Mouse (Mus musculus): ENCODE measurements around the gene Zfp644.
A peak's percentile ranks its signal among the peaks of the same experiment; 100 is the strongest.
"Not testable (repeated sequence)": the region's sequence is repeated elsewhere in the genome, so short reads cannot be mapped to it uniquely, and the experiment has no call there.

The Zfp644 gene

DNA sequence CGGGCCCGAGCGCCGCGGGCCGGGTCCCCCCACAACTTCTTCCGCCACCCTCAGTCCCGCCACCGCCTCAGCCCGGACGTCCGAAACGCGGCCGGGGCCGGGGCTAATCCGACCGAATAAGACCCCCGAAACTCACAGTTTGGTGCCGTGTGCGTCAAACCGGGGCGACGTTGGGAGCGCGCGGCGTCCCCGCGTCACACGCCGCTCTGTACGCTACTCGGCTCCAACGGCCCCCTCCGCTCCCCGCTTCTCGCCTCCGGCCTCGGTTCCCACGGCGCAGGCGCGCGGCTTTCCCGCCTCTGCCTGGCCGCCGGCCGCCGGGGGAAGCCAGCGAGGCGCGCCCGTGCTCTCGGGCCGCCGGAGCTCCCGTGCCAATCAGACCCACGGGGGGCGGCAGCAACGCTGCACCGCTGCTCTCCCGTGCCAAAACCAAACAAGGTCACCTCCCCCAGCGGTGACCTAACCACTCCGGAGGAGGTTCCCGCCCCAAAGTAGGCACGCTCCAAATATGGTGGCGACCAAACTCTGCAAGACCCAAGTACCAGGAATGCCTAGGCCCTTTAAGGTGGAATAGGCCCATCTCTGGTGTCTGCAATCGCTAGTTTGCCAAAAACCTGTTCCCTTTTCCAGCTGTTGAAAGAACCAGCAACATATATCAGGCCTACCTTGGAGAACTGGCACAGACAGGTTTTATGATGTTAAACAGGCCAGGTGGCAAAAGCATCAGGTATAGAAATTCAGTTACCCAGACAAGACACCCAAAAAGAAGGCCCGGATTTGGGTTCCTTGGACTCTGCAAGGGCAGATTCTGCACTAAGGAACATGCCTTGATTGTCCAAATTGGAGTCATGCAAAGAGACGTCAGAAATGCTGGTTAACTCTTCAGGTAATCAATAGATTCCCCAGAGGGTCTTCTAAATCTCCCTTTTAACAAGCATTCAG lies at the start of gene Zfp644:
TSS of gene Zfp644 (minus strand) at position 892 of the 942 bp plus-strand sequence.
- DNase-seq = peak; percentile 89

DNA sequence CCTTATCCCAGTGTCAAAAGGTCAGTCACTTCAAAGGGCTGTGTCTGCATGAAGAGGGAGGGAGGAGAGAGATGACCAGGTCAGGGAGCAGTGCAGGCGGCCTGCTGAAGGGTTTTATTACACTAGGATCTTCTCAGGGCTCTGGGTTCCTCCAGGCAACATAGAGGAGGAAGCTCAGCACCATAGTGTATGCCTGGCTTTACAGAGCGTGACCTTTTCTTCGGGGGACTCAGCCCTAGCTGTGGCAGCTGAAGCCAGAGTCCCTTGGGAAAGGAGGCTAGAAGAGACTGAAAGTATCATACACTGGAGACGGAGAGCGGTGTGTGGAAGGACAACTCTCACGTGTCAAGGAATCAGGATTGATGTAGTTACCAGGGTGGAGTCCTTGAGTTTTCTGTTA lies 42.6 kb upstream of the Zfp644 start:
- DNase-seq = no peak

DNA sequence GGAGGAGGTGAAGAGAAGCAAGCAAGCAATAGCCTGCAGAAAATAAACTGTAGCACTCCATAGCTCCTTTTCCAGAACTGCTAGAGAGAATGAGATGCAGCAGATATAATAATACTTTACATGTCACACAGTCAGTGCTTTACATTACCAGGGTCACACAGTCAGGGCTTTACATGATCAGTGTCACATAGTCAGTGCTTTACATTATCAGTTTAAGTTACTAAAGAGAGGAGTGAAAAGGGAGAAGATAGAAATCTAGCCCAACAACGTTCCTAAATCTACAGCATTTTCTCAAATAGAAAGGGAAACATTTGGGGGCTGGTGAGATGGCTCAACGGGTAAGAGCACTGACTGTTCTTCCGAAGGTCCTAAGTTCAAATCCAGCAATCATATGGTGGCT lies 26.4 kb upstream of the Zfp644 start:
- no peak for DNase-seq

DNA sequence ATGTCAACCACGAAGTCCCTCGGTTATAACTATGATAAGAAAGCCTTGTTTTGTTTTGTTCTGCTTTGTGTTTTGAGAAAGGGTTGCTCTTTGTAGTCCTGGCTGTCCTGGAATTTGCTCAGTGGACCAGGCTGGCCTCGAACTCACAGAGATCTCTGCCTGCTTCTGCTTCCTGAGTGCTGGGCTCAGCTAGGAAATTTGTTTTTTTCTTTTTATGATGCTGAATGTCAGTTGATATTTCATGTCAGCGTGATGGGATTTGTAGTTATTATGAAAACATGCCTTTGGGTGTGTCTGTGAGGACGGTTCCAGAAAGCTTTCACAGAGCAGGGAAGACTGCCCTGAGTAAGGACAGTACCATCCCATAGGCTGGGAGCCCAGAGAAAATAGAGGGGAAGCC lies 25.7 kb upstream of the Zfp644 start:
- no peak for DNase-seq

DNA sequence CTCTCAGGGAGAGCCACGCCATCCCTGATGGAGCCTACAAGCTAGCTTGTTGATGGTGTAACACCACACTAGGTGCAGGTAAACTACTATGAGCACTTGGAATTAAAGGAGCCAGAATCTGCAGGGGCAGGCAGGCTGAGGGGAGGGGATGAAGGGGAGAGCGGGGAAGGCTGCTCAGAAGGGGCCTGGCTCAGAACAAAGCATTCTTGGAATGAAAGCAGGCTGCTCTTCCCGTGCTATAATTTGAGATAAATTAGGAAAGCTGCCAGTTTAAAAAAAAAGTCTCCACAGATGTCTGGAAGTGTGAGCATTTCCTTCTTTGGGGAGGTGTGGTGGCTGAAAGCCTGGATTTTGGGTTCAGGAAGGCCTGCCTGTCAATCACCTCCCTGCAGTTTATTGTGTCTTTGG lies 14.8 kb upstream of the Zfp644 start:
- no peak for DNase-seq

DNA sequence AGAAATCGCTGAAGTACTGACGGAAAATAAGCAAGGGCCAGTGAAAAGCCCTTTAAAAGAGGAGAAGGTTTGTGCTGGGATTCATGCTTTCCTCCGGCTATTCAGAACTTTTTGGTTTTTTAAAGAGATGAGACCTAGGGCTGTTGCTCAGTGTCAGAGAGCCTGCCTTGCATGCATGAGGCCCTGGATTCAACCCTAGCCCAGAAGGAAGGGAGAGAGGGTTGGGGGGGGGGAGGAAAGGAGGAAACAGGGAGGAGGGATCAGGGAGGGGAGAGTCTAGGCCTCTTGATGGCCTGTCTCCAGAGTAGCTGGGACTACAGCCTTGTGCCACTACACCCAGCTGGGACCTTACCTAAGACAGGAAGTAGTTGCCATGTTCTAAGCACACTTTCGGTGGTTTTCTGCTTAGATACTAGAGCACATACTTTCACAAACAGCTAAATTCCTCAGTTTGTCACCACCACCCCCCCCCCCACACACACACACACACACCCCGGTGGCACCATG lies 14.2 kb upstream of the Zfp644 start:
- no peak for DNase-seq

DNA sequence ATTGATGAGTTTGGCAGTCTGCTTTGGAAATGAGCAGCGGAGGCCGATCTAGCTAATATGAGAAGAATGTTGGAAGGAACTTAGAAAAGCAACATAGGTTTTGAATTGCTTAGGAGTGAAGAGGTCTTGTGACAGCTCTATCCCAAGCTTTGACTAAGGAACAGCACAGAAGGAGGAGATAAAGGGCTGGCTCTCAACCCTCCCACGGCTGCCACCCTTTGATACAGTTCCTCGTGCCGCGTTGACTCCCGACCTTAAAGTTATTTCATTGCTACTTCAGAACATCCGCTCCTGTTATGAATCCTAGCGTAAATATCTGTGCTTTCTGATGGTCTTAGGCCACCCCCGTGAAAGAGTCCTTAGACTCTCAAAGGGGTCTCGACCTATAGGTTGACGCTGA lies 13.5 kb upstream of the Zfp644 start:
- DNase-seq = no peak

DNA sequence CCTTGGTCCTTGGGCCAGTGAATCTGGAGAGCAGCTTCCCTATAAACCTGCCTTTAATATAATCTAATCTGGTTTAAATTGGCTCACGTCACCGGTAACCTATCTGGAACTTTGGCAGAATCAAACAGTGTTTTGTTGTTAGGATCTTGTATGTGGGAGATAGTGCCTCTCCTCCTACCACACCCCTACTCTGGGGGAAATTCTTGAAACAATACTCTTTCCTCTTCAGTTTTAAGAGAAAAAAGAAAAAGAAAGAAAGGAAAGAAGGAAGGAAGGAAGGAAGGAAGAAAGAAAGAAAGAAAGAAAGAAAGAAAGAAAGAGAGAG lies 13.0 kb upstream of the Zfp644 start:
- no peak for DNase-seq

DNA sequence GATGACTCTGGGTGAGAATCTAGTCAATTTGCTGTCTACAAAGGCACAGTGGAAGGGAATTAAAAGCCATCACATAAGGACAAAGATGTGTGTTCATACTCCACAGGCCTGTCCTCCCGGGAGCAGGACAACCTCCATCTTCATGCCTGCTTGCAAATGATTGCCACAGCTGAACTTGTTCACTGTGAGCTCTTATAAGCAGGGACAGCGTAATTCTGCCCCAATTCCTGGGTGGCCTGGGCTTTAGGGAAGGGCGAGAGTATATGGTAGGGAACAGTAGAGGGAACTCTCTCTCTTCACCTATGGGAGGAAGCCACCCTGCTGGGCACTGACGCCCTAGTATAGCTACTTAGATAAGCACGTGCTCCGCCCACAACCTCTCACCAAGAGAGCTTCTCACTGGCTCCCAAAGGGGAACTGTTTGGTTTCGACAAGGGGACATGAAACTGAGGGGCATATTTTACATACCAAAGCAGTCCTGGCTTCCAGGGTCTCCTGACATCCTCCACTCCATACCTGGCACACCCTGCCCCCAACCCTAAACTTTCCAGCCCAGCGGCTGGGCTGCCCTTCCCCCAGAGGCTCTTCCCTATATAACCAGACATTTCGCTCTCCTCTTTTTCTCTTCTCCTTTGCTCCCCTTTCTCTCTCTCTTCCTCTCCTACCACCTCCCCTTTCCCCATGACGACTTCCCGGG lies 12.4 kb upstream of the Zfp644 start:
- DNase-seq = no peak

DNA sequence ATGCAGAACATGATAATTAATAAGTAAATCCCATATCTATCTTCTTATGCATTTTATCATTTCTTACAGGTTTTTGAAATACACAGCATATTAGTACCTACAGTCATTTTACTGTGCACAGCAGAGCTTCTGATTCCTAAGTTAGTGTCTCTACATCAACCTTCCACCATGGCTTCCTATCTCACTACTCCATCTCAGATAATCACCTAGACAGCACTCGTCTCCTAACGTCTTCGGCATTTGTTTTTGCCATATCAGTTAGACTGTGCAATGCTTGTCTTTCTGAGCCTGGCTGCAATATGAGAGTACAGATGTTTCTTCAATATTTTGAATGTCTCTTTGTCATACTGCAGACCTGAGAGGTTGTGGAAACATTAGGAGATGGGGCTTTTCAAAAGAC lies 9.3 kb upstream of the Zfp644 start:
- no peak for DNase-seq

DNA sequence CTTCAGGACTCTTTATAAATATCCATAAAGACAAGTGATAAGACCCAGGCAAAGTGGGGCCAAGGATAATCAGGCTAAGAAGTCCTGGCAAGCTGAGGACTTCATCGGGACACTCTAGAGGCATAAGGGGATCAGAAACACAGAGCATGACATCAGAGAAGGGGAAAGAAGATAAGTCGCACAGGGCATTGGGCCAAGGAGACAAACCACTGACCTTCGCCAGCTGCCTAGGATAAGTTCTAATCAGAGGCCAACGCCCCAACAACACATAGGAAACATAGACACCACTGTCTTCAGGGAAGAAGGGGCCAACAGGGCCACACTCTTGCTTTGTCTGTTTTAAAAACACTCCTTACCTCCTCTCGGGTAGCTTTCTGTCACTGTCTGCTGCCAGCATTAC lies 8.1 kb upstream of the Zfp644 start:
- DNase-seq = no peak

DNA sequence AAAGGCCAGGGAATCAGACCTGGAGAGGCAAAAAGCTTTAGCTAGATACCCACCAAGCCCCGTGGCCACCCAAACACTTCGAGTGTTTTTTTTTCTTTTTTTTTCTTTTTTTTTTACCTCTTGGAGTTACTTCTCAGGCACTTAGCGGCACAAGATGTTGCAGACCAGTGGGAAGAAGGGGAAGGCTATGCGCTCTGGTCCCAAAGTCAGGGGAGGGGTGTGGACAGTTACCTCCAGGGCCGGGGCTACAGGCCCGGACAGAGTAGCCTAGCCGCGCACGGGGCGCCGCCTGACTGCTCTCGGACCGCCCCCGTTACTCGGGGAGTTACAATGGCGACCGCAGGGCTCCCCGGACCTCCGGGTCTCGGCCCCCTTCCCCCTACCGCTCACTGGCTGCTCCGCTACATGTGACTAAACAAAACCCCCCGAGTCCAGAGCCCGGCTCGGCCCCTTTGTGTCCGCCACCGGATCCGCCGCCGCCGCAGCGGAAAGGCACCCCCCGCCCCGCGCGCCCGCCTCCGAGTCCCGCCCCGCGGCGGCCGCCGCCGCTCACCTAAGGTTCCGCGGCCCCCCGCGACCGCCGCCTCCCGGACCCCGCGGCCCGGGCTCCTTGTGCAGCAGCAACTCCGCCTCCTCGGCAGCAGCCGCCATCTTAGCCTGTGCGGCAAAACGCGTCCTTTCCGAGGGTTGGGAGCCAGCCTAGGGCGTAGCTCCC lies 1.2 kb downstream of the Zfp644 start:
- DNase-seq = peak; percentile 80

DNA sequence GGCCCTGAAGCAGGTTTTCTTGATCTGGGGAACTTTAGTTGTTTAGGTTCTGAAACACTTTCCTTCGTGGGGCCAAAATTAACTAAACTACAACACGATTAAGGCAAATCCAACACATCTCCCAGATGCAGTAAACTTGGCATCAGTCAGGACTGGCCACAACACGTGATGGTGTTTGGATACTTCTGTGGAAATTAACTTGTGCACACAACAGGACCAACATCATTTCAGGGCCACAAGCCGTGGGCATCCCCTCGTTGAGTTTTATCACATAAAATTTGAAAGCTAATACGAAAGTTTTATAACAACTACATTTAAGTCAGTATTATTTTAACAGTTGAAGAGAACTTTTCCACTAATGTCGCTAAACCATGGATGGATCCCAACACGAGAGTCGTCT lies 1.9 kb downstream of the Zfp644 start:
- DNase-seq = no peak

DNA sequence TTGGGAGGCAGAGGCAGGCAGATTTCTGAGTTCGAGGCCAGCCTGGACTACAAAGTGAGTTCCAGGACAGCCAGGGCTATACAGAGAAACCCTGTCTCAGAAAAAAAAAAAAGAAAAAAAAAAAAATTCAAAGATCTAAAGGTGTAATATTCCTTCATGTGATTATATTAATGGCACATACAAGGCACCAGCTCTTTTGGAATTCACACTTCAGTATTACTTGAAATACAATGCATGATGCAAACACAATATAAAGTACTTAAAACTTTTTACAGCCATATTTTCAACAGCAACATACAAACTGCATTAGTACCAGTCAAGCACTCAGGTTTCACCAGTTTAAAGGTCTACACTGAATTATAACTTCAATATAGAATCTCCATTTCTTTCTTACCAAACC lies 2.4 kb downstream of the Zfp644 start:
- no peak for DNase-seq

DNA sequence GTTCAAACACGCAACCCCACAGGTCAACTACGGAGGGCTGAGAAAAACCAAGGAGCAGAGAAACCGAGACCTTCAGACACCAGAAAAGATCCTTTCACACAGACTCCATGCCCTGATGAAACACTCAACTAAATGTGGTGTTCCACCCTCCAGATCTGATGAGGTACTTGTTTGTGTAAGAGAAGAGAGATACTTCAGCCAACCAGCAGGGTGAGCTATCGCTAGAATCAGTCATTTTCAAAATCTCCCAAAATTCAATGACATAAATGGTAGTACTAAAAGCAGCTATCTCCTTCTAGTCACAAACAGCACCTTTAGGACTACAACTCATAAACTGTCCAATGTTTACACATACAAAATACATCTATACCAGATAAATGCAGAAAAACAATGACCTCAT lies 4.1 kb downstream of the Zfp644 start:
- DNase-seq = peak; percentile 50

DNA sequence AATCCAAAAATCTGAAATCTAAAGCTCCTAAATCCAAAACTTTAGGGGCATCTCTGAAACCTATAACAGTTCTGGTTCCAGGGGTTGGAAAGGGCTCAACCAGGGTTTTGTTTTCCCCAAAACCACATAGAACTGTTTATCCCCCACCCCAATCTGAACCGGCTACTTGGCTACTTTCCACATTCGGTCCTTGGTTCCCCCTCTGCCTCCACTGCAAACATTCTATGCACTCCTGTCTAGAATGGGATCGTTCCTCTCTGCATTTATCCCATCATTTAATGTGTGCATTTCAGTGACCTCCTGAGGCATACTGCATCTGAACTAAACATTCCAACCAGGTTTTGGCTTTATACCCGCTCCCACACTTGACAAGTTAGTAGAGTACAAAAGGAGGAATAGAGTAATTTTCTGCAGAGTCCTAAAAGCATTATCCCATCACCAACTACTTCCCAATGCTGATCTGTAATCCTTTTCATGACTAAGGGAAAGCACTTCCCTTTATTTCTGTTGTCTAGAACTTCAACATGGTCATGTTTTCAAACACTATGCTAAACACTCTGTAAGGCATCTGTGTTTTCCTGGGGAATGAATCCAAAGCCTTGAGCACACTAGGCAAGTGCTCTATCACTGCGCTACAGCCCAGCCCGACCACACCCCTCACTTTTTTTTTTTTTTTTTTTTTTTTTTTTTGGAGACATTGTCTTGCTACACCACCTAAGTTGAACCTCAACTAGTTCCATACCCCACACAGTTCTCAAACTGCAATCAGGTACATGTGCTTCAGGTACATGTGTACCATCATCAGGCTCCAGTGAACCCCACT lies 16.2 kb downstream of the Zfp644 start:
- no peak for DNase-seq

DNA sequence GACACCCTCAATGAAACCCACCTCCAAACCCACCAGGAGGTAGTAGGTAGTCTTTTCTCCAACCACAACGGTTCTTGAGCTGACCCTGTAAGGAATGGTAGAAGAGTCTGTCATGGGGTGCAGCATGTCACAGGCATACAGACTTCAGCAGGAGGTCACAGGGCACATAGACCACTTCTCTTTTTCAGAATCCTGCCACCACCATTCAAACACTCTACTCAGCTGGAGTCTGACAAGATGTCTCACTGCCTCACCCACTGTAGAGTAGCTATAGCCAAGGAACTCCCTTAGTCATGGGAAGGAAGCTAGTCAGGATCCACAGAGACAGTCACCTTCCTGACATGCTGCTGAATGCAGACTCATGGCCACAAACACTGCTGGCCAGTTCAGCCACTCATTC lies 17.4 kb downstream of the Zfp644 start:
- DNase-seq = no peak

DNA sequence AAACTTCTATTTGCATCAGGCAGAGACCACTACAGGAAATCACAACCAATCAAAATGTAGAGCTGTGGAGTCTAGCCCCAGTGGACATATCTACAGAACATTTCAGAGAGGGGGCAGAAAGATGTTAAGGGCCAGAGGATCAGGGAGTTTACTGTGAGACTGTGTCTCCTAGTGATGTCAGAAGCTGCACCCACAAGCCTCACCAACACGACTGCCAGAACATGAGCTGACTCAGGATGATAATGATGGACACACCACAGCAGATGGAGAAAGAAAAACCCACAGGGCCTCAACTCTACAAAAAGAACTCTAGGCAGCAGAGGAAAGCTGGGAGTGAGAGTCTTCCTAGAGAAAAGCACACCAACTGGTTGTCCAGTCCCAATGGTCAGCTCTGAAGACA lies 18.3 kb downstream of the Zfp644 start:
- not testable (repeated sequence) for DNase-seq

DNA sequence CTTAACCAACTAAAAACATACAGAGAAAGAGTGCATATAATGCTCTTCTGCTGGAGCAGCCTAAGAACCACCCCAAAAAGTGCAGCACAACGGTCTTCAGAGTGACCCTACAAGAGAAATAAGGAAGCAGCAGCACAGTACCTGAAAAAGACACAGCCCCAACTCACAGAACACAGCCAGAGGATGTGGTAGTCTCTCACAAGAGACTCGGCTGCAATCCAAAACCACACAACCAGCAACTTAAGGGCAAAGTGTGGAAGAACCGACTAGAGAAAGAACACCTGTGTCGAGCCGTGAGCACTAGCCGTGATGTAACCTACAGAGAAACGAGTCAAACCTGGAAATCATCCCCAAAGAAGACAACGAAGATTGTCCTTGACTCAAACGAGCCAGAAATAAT lies 20.3 kb downstream of the Zfp644 start:
- DNase-seq = peak; percentile 71

DNA sequence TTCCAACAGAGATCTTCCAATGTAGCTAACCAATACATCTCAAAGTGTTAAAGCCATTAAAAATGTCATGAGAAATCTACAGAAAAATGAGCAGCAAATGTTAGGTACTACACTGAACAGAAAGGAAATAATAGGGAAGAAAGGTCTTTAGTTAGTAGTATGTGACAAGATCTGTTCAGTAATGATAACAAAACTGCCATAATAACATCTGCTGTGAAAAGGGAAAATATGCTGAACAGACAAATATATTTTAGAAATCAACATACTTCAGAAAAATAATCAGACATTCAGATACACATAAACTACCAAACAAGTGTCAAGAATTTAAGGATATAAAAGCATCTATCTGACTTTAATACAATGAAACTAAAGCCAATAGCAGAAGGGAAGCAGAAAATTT lies 24.5 kb downstream of the Zfp644 start:
- DNase-seq = no peak

DNA sequence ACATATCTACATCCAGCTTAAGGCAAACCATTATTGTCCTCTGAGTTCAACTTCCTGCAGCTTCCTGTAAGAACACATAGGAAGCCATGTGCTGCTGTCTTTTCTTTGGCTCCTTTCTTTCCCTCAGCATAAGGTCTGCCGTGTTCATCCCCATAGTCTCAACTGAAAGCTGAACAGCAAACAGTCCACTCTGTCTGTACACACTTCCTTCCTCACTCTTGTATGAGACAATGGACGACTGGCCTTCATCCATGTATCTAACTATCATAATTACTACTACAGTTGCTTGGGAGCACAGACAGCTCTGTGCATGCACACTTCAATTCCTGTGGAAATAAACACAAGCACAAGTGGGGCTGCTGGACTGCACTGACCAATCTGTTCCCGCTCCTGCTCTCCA lies 25.2 kb downstream of the Zfp644 start:
- DNase-seq = no peak

DNA sequence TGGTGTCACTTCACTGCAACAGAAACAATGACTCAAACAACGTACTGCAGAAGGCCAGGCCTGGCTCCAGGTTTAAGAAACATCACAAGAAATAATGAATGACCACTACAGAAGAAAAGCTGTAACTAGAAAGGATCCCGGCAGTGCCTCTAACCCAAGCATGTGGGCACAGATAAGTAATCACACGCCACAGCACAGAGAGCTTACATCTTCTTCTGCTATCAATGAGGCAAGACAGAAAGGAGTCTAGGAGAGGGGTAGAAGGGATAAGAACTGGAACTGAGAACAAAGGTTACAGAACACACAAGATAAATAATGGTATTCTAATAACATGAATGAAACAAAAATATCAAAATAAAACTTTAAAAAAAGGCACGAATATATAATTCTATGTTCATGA lies 32.2 kb downstream of the Zfp644 start:
- no peak for DNase-seq

DNA sequence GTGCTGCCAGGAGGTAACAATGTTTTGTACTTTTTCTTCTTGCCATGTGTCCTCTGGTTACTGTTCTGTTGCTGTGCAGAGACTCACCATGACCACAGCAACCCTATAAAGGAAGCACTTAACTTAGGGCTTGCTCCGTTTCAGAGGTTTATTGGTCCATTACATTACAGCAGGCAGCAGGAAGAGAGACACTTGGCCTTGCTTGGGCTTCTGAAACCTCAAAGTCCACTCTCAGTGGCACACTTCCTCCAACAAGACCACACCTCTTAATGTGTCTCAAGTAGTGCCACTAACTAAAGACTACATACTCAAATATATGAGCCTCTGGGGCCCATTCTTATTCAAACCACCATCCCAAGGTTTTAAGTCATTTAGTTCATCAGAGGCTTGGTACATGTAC lies 36.2 kb downstream of the Zfp644 start:
- DNase-seq = no peak

Measured in thymus, postnatal 25 days (tissue).